ENCODE assay signal across 29 mouse cellular contexts in the genomic region with DNA sequence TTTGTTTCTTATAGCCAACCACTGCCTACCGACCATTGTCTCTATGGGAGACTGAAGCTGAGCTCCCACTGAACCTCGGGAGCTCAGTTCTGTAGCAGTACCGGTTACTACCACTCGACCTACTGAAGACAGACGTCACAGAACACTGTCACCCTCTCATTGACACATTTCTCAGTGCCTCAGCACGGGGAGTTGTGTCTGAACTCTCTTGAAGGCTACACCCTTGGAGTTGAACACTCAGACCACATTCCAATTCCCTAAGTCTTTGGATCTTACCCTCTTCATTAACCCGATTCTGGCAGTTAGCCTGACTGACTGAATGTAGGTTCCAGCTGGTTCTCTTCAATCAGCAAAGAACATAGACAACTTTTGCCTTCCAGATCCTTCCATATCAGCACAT. TPM values are rescaled to one million over a fixed set of nuclear protein-coding genes. Genes with fewer than 3 reads are reported as not detected.
DNase-seq lines count a peak whose midpoint lies in the region; ATAC-seq lines count a peak whose summit lies in the region.
"Had no signal": no experiment of that assay in that cellular context is flagged by ENCODE, and none has a peak within 500 bp of the region (broad histone marks: within the 10 kb centered on the region; RNA-seq: fewer than 3 reads in every experiment).

No protein-coding gene starts in this region.

- 72% methylated on average over 7 of the region's 7 CpGs for WGBS in kidney, embryonic 15.5 days

- no peak overlapping the region for H3K4me3 ChIP-seq in kidney, embryonic 15.5 days (replicated peaks)
- H3K4me3 ChIP-seq: embryonic facial prominence, embryonic 12.5 days; heart, embryonic 15.5 days; hindbrain, embryonic 12.5 days; intestine, embryonic 15.5 days; limb, embryonic 13.5 days; midbrain, embryonic 10.5 days; midbrain, embryonic 15.5 days; neural tube, embryonic 15.5 days had no signal

- H3K9ac ChIP-seq in kidney, embryonic 15.5 days: no peak overlapping the region
- H3K9ac ChIP-seq: embryonic facial prominence, embryonic 12.5 days; heart, embryonic 15.5 days; hindbrain, embryonic 12.5 days; intestine, embryonic 15.5 days; limb, embryonic 13.5 days; midbrain, embryonic 15.5 days; neural tube, embryonic 15.5 days had no signal

- no peak overlapping the region for H3K4me2 ChIP-seq in kidney, embryonic 15.5 days
- H3K4me2 ChIP-seq: embryonic facial prominence, embryonic 12.5 days; heart, embryonic 15.5 days; hindbrain, embryonic 12.5 days; intestine, embryonic 15.5 days; limb, embryonic 13.5 days; liver, embryonic 11.5 days; midbrain, embryonic 15.5 days; neural tube, embryonic 15.5 days had no signal

- H3K4me1 ChIP-seq in kidney, embryonic 15.5 days: peaks cover 17% of the 10 kb centered on the region

- H3K27me3 ChIP-seq in kidney, embryonic 15.5 days: no peaks in the 10 kb centered on the region
- H3K27me3 ChIP-seq: CH12.LX; embryonic facial prominence, embryonic 12.5 days; heart, embryonic 15.5 days; hindbrain, embryonic 12.5 days; intestine, embryonic 15.5 days; limb, embryonic 13.5 days; midbrain, embryonic 15.5 days; neural tube, embryonic 15.5 days had no signal

- H3K36me3 ChIP-seq in kidney, embryonic 15.5 days: peaks cover 11% of the 10 kb centered on the region; the same call in 1 of the 2 replicates
- H3K36me3 ChIP-seq: heart, embryonic 15.5 days had no signal

- H3K9me3 ChIP-seq in kidney, embryonic 15.5 days (replicated peaks): no peaks in the 10 kb centered on the region
- H3K9me3 ChIP-seq: embryonic facial prominence, embryonic 12.5 days; G1E; heart, embryonic 15.5 days; hindbrain, embryonic 12.5 days; intestine, embryonic 15.5 days; limb, embryonic 13.5 days; midbrain, embryonic 10.5 days; midbrain, embryonic 15.5 days; neural tube, embryonic 15.5 days had no signal

- no peak overlapping the region for H3K27ac ChIP-seq in kidney, embryonic 15.5 days
- H3K27ac ChIP-seq: embryonic facial prominence, embryonic 12.5 days; heart, embryonic 15.5 days; hindbrain, embryonic 12.5 days; hindbrain, postnatal 0 days; intestine, embryonic 15.5 days; kidney, postnatal 0 days; limb, embryonic 13.5 days; midbrain, embryonic 10.5 days; midbrain, embryonic 15.5 days; neural tube, embryonic 15.5 days had no signal

- ATAC-seq in kidney, embryonic 15.5 days (replicated peaks; ENCODE audit: low FRiP score): no peak
- ATAC-seq: forebrain, embryonic 14.5 days; hindbrain, postnatal 0 days; intestine, embryonic 15.5 days; midbrain, embryonic 15.5 days had no signal

- peak; percentile 30 for DNase-seq in adrenal gland, postnatal 14 days
- no peak for DNase-seq in adrenal gland, postnatal 36 days
- peak; percentile 54 for DNase-seq in kidney, postnatal 14 days
- peak; percentile 41 for DNase-seq in gonadal fat pad, adult 2 months (ENCODE audit: low read depth)
- peak; percentile 40 for DNase-seq in lung, postnatal 14 days
- DNase-seq in ovary, adult 18-20 months (ENCODE audit: low spot score): no peak
- no peak for DNase-seq in embryo, embryonic 10 days (ENCODE audit: low spot score)
- DNase-seq: adrenal gland, postnatal 25 days; cerebellum, adult 9-10 months; cerebellum, postnatal 36 days; embryo, embryonic 11 days; right cerebral cortex, postnatal 25 days; thymus, postnatal 14 days had no signal

RNA-seq across cellular contexts. Expression of a gene that starts 4.8 kb away (rescaled TPM):
- total RNA-seq in adrenal gland, postnatal 14 days (2021): 9.2 and 10.8 TPM in 2 replicates
- total RNA-seq in adrenal gland, postnatal 36 days (2021): 10 to 100 TPM; 11.0 to 12.6 TPM
- polyA plus RNA-seq in kidney, embryonic 15.5 days (2015; fragmentation: Nextera tagmentation; extraction: Ambion mirVana): 10.5 and 11.3 TPM in 2 replicates
- 4.0 and 4.2 TPM in 2 replicates for polyA plus RNA-seq in gonadal fat pad, adult 2 months (2012; rRNA removed)

RNA-seq across cellular contexts. Expression of a gene that starts 26.8 kb away (rescaled TPM):
- 19.0 and 20.1 TPM in 2 replicates for total RNA-seq in adrenal gland, postnatal 14 days (2021)
- total RNA-seq in adrenal gland, postnatal 36 days (2021): 10 to 100 TPM; 18.2 to 19.1 TPM
- 29.5 and 32.8 TPM in 2 replicates for polyA plus RNA-seq in kidney, embryonic 15.5 days (2015; fragmentation: Nextera tagmentation; extraction: Ambion mirVana)
- 5.8 and 7.1 TPM in 2 replicates for polyA plus RNA-seq in gonadal fat pad, adult 2 months (2012; rRNA removed)

RNA-seq across cellular contexts. Expression of a gene that starts 46.2 kb away (rescaled TPM):
- total RNA-seq in adrenal gland, postnatal 14 days (2021): 0.59 and 1.4 TPM in 2 replicates
- total RNA-seq in adrenal gland, postnatal 36 days (2021): under 1 TPM; 0.36 to 0.50 TPM
- 0.37 and 0.62 TPM in 2 replicates for polyA plus RNA-seq in kidney, embryonic 15.5 days (2015; fragmentation: Nextera tagmentation; extraction: Ambion mirVana)
- polyA plus RNA-seq in gonadal fat pad, adult 2 months (2012; rRNA removed): 1.7 and 1.8 TPM in 2 replicates
- total RNA-seq: adrenal gland, postnatal 25 days had no signal
- polyA plus RNA-seq: C2C12 had no signal

Comparison
In these comparisons a context has a peak if more than half of its experiments do, and no peak if none do; other contexts are left out.
1. DNase-seq: peak in adrenal gland, postnatal 14 days (single experiment), kidney, postnatal 14 days (single experiment), gonadal fat pad, adult 2 months (single experiment) and lung, postnatal 14 days (single experiment); none in adrenal gland, postnatal 36 days (0 of 2), ovary, adult 18-20 months (single experiment) and embryo, embryonic 10 days (single experiment).